Mouse (Mus musculus) monocyte, adult 2 months (primary cell): Measurements from ENCODE around the gene Col25a1.
A peak's percentile ranks its signal among the peaks of the same experiment; 100 is the strongest.

ENCODE experiments used
- DNase-seq, 2 experiments: peaks; one replicate each; pipeline ENCODE4 v3.0.0; 2022; ENCODE audit warnings: low spot score in 2 of 2, low read depth in 1 of 2

Gene Col25a1

GRCm38 (mm10) chr3:130373145-130373544, 241.8 kb downstream of the Col25a1 start:
- no peak for DNase-seq

- no peak for DNase-seq
These were observed 243.5 kb downstream of the Col25a1 start for GRCm38 (mm10) chr3:130374620-130375341.

- DNase-seq: no peak
These were observed 246.5 kb downstream of the Col25a1 start for GRCm38 (mm10) chr3:130377786-130378185.

GRCm38 (mm10) chr3:130378626-130379025, 247.3 kb downstream of the Col25a1 start:
- no peak for DNase-seq

GRCm38 (mm10) chr3:130380299-130380845, 249.1 kb downstream of the Col25a1 start:
- DNase-seq: no peak

GRCm38 (mm10) chr3:130381691-130382090, 250.4 kb downstream of the Col25a1 start:
- no peak for DNase-seq

- DNase-seq: no peak
These were observed 254.6 kb downstream of the Col25a1 start for GRCm38 (mm10) chr3:130385856-130386255.

GRCm38 (mm10) chr3:130387156-130387555, 255.9 kb downstream of the Col25a1 start:
- DNase-seq: no peak

GRCm38 (mm10) chr3:130389261-130389975, 258.1 kb downstream of the Col25a1 start:
- no peak for DNase-seq

- DNase-seq: no peak
These were observed 265.3 kb downstream of the Col25a1 start for GRCm38 (mm10) chr3:130396636-130397035.

- peak; percentile 14 to 45 for DNase-seq
These were observed 269.6 kb downstream of the Col25a1 start for GRCm38 (mm10) chr3:130400716-130401559.

GRCm38 (mm10) chr3:130401560-130401852, 270.2 kb downstream of the Col25a1 start:
- no peak for DNase-seq

- no peak for DNase-seq
These were observed 273.5 kb downstream of the Col25a1 start for GRCm38 (mm10) chr3:130404525-130405409.

- DNase-seq: no peak
These were observed 275.9 kb downstream of the Col25a1 start for GRCm38 (mm10) chr3:130407201-130407600.

- no peak for DNase-seq
These were observed 281.9 kb downstream of the Col25a1 start for GRCm38 (mm10) chr3:130413239-130413638.

GRCm38 (mm10) chr3:130418951-130419350, 287.6 kb downstream of the Col25a1 start:
- no peak for DNase-seq

- DNase-seq: no peak
These were observed 297.5 kb downstream of the Col25a1 start for GRCm38 (mm10) chr3:130428796-130429195.

GRCm38 (mm10) chr3:130430052-130430451, 298.8 kb downstream of the Col25a1 start:
- DNase-seq: no peak

GRCm38 (mm10) chr3:130432818-130433217, 301.5 kb downstream of the Col25a1 start:
- DNase-seq: no peak

GRCm38 (mm10) chr3:130436956-130437355, 305.7 kb downstream of the Col25a1 start:
- no peak for DNase-seq

GRCm38 (mm10) chr3:130439767-130440166, 308.5 kb downstream of the Col25a1 start:
- no peak for DNase-seq
